Comparison of ENCODE assay signal across 26 mouse cellular contexts in genomic region chr3:123983045-123983444, GRCm38 (mm10).
"Had no signal": no experiment of that assay in that cellular context is flagged by ENCODE, and none has a peak within 500 bp of the region (broad histone marks: within the 10 kb centered on the region; RNA-seq: fewer than 3 reads in every experiment).

No protein-coding gene starts in this region.

- H3K4me3 ChIP-seq: kidney, embryonic 15.5 days; left cerebral cortex, adult 2 months; limb, embryonic 10.5 days; limb, embryonic 13.5 days; liver, embryonic 12.5 days; liver, embryonic 15.5 days; lung, embryonic 15.5 days; megakaryocyte, embryonic 14.5 days; midbrain, embryonic 10.5 days; neural tube, embryonic 12.5 days had no signal

- H3K27ac ChIP-seq: kidney, embryonic 15.5 days; left cerebral cortex, adult 2 months; limb, embryonic 10.5 days; limb, embryonic 13.5 days; liver, embryonic 12.5 days; liver, embryonic 15.5 days; lung, embryonic 15.5 days; midbrain, embryonic 10.5 days; neural tube, embryonic 12.5 days; stomach, postnatal 0 days had no signal

- DNase-seq: kidney, adult 8-10 months; kidney, postnatal 10 days; kidney, postnatal 36 days; layer of hippocampus, postnatal 36 days; liver; lung, adult 18-20 months; lung, postnatal 10 days; lung, postnatal 36 days; midbrain, embryonic 14.5 days; right cerebral cortex, adult 18-20 months; right cerebral cortex, postnatal 14 days; right cerebral cortex, postnatal 4 days; thymus, adult 2 months; thymus, postnatal 14 days; thymus, postnatal 4 days had no signal

- H3K36me3 ChIP-seq: kidney, embryonic 15.5 days; limb, embryonic 10.5 days; limb, embryonic 13.5 days; liver, embryonic 12.5 days; liver, embryonic 15.5 days; lung, embryonic 15.5 days; midbrain, embryonic 10.5 days; neural tube, embryonic 12.5 days had no signal

- H3K27me3 ChIP-seq: kidney, embryonic 15.5 days; limb, embryonic 13.5 days; liver, embryonic 12.5 days; liver, embryonic 15.5 days; lung, embryonic 15.5 days; megakaryocyte, embryonic 14.5 days; neural tube, embryonic 12.5 days had no signal

- H3K4me1 ChIP-seq: kidney, embryonic 15.5 days; limb, embryonic 10.5 days; limb, embryonic 13.5 days; liver, embryonic 12.5 days; liver, embryonic 15.5 days; lung, embryonic 15.5 days; megakaryocyte, embryonic 14.5 days; midbrain, embryonic 10.5 days had no signal

- ATAC-seq: liver, embryonic 12.5 days had no signal

- H3K4me2 ChIP-seq: kidney, embryonic 15.5 days; limb, embryonic 13.5 days; liver, embryonic 12.5 days; liver, embryonic 15.5 days; lung, embryonic 15.5 days; neural tube, embryonic 12.5 days had no signal

- H3K9me3 ChIP-seq: kidney, embryonic 15.5 days; limb, embryonic 10.5 days; limb, embryonic 13.5 days; liver, embryonic 12.5 days; liver, embryonic 15.5 days; lung, embryonic 15.5 days; megakaryocyte, embryonic 14.5 days; midbrain, embryonic 10.5 days; neural tube, embryonic 12.5 days had no signal

- H3K9ac ChIP-seq: kidney, embryonic 15.5 days; limb, embryonic 13.5 days; liver, embryonic 12.5 days; liver, embryonic 15.5 days; lung, embryonic 15.5 days; neural tube, embryonic 12.5 days had no signal
